Mouse (Mus musculus): ENCODE data around the gene Dapk2. TPM values are rescaled to one million over a fixed set of nuclear protein-coding genes. Genes with fewer than 3 reads are reported as not detected.

Gene Dapk2
- total RNA-seq (2021) = 1 to 10 TPM; 7.5 to 9.3 TPM
- long read RNA-seq, experiment 1, transcript Dapk2-201 (12 exons, 1,772 nt) = major isoform, 8 of 11 reads
- long read RNA-seq, experiment 1, partial matches to known transcripts = 0 of 11 reads
- long read RNA-seq, experiment 1, other reads (novel, unspliced or antisense) = 3 of 11 reads
- long read RNA-seq, experiment 2, transcript Dapk2-201 (12 exons, 1,772 nt) = major isoform, 5 of 6 reads
- long read RNA-seq, experiment 2, partial matches to known transcripts = 0 of 6 reads
- long read RNA-seq, experiment 2, other reads (novel, unspliced or antisense) = 1 of 6 reads

DNA sequence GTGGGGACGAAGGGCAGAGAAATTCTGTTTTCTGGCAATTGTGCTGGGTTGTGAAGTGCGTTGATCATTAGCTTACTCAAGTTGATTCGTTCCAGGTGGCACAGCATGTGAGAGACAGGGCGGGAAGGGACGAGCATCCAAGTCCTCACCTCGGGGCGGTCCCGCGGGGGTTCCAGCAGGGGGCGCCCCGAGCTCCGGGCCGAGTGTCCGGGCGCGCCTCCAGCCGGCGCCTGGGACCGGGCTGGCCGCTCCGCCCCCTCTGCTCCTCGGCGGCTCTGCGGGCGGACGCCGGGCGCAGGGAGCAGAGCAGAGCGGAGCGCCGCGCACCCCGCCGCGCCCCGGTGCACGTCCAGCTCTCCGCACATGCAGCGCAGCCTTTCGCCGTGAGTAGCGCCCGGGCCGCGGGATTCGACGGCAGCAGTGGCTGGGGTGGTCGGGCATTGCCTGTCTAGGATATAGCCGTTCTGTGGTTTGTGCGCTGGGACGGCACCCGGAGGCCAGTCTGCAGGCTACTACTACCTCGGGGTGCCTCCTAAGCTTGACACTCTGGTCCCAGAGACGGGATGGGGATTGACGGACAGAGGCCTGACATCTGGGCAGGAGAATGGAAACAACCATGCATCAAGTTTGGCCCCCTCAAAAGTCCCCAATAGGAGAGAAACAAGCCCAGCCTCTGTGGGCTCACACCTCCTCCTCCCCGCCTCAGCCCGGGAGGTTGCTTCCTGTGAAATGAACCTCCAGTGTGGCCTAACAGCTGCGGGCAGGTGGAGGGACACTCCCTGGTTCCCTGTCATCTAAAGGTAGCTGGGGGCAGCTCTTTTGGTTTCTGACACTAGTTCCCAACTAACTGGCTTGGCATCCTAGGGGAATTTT, at the start of gene Dapk2:
TSS of gene Dapk2 (plus strand) at position 266 of the 873 bp plus-strand sequence.
- DNase-seq = peak; percentile 91 to 97

DNA sequence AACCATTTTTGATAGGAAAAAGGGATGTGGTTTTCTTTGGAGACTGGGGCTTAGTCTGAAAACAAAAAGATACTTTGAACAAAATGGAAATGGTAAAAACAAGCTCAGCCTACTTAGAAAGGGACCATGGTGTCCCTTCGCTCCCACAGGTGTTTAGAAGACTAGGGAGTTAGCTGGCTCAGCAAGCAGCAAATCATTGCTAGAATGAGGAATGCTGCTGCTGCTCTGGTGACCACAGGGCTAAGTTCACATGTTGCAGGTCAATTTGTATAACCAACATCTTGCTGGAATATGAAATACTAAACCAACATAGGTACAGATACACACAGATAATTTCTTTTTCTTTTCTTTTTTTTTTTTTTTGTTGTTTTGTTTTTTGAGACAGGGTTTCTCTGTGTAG, 48.4 kb upstream of the Dapk2 start:
- DNase-seq = no peak

DNA sequence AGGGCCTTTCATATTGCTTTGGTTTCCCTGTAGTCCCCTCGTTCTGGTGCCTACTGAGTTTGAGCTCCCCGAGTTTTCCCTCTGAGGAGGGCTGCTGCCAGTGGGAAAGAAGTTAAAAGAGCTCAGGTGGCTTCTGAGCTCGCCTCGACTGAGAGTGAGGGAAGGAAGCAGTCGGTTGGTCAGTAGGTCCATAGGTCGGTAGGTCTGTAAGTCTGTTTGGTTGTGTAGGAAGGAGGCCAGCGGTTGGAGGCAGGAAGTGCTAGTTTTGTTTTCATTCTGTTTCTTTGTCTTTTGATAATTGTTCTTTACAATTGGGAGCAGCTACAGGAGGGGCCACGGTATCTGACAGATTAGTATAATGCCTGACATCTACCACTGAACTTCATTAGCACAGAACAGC, 47.9 kb upstream of the Dapk2 start:
- DNase-seq = no peak

DNA sequence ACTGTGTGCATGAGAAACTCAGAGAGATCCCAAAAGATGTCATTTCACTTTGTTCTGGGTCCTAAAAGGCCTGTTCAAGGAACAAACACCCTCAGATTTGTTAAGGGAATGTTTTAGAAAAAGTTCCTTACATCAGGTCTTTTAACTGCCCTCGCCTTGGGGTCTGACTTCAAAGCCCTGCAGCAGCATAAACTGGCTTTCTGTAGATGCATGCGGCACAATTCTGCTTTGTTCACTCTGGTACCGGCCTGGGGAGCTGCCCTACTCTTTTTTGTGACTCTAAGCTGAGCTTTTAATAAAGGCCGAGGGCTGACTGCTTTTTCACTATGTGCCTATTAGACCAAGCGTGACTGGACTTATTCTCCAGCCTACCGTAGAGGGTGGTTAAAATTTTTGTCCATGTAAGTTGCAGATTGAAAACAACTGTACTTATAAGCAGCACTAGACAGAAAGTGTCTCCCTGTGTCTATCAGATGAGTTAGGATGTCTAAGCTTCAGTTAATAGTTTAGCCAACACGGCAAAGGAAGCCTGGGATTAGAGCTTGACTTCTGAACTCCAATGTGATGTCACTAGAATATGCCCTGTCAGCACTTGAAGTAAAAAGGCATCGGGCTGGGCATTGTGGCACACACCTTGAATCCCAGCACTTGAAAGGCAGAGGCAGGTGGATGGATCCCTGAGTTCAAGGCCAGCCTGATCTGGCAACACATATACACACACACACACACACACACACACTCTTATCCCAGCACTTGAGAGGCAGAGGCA, 47.2 kb upstream of the Dapk2 start:
- DNase-seq = no peak

DNA sequence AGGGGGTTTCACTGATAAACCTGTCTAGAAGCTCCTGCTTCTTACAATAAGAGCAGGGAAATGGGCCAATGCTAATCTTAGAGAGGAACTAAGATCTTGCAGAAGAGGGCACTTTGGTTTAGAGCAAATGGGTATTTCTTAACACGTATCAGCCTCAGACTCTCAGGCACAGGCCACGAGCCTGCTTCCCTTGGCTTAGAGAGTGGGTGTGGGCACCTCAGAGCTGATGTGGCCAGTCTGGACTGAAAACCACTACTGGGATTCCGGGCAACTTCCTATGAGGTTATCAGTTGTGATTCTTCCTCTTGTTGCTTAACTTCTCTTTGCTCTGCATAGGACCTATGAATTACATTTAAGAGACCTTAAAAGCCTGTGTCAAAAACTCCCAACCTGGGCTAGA, 43.7 kb upstream of the Dapk2 start:
- DNase-seq = no peak

DNA sequence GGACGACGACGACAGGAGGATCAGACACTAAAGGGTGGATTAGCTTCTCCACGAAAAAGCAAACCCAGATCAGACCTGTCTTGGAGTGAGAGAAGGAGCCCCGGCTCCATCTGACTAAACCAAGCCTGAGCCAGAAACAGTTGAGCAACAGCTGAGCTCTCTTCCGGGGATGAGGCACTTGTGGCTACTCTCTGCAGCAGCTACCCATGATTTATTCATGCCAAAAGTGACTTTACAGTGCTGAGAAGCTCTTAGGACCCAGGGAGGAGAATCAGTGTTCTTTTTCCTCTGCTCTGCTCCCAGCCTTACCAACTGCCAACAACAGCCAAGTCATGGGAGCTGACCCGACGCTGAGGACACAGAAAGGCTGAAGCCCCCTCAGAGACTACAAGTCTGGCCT, 41.1 kb upstream of the Dapk2 start:
- peak; percentile 67 to 68 for DNase-seq

DNA sequence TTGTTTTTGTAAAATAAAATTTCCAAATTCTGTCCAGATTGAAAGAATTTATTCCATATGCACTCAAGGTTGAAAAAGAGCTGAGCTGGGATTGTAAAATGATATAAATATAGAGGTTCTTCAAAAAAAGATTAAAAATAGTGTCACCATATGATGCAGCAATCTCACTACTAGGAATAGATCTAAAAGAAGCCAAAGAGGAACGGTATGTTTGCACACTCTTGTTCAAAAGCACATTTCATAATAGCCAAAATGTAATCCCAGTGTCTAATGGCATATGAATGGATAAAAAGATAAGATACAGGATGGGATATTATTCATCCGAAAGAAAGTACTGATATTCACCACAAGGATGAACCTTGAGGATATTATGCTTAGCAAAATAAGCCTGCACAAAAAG, 38.5 kb upstream of the Dapk2 start:
- DNase-seq = no peak

DNA sequence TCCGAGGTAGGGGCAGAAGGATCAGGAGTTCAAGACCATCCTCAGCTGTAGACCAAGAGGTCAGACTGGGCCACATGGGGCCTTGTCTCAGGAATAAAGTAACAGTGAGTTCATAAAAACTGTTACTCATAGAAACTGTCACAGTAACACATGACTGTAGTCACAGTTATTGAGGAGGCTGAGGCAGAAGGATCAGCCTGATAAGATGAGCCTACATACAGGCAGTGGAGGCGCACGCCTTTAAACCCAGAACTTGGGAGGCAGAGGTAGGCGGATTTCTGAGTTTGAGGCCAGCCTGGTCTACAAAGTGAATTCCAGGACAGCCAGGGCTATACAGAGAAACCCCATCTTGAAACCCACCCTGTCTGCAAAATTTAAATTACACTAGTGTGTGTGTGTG, 37.9 kb upstream of the Dapk2 start:
- no peak for DNase-seq

DNA sequence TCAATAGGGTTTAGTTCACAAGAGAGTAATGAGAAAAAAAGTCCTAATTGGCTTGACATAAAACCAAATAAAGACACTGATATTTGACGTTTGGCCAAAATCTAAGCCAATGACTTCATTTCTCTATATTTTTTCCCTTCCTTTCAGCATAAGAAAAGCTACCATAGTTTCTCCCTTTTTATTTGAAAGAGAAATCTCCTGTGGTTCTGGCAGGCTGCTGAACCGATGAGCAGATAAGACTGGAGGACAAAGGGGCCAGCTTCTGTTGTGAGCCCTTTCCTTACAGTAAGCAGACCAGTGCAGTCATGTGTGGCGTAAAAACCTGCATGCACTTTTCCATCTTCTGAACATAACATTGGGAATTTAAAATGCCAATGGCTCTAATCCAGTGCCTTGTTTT, 37.1 kb upstream of the Dapk2 start:
- no peak for DNase-seq

DNA sequence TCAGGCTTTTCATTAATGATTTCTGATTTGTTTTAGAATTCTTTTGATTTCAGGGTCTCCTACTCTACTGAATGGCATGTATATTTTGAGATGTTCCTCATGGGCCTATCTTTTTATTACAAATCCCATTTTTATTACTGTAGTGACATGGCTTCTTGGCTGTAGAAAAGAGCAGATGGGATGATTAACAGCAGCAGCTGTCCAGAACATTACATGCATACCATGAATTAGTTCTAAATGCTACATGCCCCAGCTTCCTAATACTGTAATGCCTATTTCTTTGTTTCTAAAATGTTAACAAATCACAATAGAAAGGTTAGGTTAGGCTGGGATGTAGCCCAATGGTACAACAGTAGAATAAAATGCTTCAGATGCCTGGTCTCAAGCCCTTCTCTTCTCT, 36.6 kb upstream of the Dapk2 start:
- no peak for DNase-seq

DNA sequence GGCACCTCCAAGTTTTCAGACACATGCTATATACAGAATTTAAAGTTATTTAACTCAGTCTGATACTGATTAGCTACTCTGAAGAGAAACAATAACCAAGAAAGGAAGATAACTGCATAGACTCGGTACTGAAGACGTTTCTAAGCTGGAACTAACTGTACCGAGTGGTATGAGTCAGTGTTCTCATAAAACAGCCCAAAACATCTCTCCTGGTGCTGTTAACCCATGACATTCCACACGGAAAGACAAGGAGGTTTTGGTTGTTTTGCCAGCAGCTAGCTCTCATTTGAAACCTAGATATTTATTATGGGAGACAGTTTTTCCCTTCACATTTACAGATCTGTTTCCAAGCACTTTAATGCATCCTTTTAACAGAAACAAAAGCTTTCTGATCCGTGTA, 34.4 kb upstream of the Dapk2 start:
- DNase-seq = no peak

DNA sequence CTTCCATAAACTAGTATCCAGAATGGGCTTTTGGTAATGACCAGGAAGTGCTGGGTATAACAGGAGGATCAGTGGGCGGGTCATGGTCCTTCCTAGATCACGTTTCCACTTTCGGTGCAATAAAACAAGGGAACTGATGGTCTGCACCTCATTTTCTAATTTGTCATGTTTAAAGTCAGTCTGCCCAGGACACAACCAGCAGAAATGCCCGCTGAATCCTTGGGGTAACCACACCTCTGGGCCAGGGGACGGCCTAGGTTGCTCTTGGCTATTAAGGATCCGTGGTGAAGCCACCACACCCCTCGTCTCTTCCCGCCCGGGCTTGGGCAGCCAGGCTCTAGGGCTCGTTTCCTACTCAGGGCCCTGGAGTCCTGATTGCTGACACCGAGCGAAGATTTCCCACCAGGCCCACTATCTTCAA, 33.9 kb upstream of the Dapk2 start:
- peak; percentile 43 to 49 for DNase-seq

DNA sequence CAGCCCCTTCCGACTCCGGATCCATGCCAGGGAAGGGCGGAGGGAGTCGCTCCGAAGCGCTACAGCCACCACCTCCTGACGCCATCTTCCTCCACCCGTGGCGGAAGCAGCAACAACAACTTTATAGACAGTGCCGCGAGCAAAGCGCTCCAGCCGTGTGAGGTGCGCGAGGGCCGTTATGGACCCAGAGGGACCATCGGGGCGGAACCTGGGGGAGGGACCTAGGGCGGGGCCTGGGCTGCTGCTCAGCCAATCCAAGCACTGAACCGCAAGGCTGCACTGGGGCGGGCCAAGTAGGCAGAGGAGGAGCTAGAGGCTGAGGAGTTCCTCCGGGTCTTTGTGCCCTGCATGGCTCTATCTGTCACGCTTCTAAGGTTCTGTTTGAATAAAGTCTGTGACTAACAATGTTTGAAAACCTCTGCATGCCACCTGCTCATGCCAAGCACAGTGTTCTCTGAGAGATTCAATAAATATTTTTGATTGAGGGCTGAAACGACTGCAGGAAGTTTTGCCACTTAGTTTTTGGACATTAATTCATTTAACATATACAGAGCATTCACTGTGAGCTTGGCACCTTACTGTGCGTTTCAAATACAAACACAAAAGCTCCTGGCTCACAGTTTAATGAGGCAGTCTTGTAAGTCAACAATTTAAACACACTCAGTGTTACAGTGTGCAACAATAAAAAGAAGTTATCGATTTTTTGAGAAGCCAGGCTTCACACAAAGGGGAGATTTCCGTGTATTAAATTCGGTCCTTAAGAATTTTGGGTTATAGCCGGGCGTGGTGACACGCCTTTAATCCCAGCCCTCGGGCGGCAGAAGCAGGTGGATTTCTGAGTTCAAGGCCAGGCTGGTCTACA, 33.1 kb upstream of the Dapk2 start:
- DNase-seq = peak; percentile 98 to 99

DNA sequence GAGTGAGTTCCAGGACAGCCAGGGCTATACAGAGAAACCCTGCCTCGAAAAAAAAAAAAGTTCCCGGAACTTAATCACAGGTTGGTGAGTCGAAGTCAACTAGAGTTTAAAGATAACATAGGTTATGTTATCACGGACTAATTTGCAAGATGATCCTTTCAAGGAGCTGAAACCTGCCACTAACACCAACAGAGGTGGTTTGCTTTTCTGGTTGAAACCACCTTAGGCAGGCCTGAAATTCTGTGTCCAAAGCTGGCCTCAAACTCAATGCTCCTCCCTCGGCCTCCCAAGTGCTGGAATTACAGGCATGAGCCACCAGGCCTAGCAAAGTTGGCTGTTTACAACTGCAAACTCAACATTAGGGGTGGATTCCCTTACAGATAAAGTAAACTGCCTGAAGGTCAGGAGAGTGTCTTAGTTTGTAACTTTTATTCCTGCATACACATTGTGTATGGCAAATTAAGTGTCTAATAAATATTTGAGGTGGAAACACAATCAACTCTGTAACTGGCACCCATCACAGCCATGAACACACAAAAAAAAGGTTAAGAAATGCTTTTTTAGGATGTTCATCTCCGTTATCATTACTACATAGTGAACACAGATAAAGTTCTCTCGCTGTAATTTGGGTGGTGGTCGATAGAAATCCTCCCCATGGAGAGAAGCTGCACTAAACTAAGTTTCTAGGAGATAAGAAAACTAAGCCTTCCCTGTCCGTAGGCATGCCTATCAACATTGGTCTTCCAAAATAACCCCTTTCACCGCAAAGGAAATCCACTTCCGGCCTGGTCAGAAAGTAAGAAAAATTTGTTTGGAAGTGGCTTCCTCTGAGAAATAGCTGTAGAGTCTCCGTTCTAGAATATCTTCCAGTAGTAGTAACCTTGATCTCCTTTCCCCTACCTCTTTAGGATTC, 32.2 kb upstream of the Dapk2 start:
- no peak for DNase-seq

DNA sequence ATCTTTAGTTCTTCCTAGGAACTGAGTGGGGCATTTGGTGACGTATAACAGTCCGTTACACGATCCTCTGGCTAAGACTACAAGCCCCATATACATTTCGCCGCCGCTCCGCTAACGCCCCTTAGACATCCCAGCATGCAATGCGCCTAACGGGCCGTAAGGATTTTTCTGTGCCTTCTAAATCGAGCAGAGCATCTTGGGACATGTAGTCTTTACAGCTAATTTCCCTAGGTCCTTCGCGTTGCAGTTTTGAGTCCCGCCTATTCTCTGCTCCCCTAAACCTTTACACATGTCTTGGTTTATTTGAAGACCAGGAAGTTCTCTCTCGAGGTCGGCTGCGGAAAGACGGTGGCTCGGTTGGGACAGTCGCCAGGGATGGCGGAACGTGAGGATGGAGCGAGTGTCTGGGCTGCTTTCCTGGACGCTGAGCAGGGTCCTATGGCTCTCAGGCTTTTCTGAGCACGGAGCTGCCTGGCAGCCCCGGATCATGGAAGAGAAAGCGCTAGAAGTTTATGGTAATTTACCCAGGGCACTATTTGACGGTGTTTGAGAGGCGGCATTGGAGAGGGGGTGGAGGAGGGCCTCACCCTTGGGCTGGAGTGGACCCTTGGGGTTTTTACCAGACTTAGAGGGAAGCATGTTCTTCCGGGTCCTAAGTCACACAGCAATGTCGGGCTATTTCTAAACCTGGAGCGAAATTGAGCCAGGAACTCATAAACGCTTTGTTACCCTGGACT, 31.4 kb upstream of the Dapk2 start, which contains the start of the genes Snx1 and Ciao2a:
TSS of gene Snx1 (minus strand) at position 132 of the 737 bp plus-strand sequence.
TSS of gene Ciao2a (plus strand) at position 156 of the 737 bp plus-strand sequence.
- peak; percentile 93 to 94 for DNase-seq

DNA sequence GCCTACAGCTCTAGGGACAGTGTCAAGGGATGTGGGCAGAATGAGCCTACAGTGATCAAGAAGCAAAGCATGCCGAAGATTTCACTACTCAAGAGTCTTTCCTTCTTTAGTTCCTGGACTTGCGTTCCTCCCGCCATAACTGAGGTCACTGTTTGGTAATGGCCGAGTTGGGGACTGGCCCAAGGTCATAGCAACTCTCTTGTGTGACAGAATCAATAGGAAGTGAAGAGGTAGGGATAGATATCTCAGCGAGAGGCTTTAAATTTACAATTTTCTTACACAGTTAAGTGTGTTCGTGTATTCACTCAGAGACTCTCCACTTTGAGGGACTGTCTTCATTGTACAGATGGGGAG, 30.9 kb upstream of the Dapk2 start:
- peak; percentile 42 to 50 for DNase-seq

DNA sequence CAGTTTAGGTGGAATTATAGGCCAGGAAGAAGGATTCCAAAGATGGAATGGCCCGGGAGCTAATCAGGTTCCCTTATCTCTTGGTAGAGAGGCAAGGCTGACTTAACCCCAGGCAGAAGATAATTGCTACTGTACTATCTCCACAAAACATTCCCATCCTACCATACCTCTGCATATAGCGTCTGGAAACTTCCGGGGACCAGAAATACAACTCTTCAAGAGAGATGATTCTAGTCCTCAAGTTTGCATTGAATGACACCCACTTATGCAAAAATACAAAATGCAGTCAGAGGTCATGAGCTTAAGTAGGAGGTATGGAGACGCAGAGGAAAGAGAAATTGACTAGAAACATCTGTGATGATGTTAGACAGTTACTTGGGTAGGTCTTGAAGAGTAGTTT, 30.1 kb upstream of the Dapk2 start:
- DNase-seq = no peak

DNA sequence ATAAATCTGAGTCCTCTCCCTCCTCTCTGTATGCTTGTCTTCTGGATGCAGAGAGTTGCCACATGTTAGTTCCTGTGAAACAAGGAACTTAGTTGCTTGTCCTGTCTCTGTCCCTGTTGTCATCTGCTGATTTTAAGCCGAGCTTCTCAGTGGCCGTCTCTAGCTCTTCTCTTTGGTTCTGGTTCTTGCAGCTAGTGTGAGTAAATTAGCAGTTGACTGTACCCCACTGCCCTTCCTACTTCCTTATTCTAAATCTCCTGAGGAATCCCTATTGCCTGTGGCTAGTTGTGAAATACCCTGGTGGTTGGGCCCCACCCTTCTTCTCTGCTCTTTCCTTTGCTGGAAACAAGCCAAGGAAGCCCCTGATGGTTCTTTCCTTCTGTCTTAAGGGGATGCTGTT, 26.6 kb upstream of the Dapk2 start:
- no peak for DNase-seq

DNA sequence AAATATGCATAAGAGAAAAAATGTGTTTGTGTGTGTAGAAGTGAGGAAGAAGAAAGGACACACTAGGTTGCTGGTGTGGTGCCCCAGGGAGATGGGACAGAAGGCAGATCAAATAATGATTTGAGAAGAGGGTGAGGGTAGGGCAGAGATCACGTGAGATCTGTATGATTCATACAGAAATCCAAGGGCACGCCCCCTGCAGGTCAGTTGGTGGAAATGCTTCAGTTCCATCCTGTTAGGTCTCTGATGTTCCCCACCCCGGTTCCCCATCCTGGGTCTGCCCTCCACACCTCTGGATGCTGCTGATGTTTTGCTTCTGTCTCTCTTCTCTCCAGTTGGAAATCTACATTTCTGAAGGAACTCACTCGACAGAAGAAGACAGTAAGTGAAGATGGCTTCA, 22.1 kb upstream of the Dapk2 start:
- DNase-seq = peak in 1 of 2 experiments; percentile 36

DNA sequence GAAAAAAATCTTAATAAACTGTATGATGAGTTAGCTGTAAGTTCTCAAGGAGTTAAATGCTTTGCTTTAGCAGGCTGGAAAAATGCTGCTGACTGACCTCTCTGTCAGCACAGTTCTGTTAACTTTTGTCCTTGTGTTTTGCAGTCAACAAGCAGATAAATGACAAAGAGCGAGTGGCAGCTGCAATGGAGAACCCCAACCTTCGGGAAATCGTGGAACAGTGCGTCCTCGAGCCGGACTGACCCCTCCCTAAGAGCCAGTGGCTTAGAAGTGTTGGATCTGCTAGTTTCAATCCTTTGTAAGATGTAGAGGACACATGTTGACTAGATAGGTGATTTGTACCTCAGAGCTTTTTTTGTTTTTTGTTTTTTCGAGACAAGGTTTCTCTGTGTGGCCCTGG, 19.8 kb upstream of the Dapk2 start:
- DNase-seq = peak; percentile 61 to 69
